In genomic region chr1:157558145-157558544, GRCm38 (mm10) we compare ENCODE assay signal across 21 mouse cellular contexts. TPM values are rescaled to one million over a fixed set of nuclear protein-coding genes. Genes with fewer than 3 reads are reported as not detected.
DNase-seq lines count a peak whose midpoint lies in the region; ATAC-seq and TF ChIP-seq lines count a peak whose summit lies in the region.
"Had no signal": no experiment of that assay in that cellular context is flagged by ENCODE, and none has a peak within 500 bp of the region (broad histone marks: within the 10 kb centered on the region; RNA-seq: fewer than 3 reads in every experiment).

No protein-coding gene starts in this region.

- H3K27ac ChIP-seq in kidney, postnatal 0 days: no peak overlapping the region
- H3K27ac ChIP-seq in kidney, adult 2 months (ENCODE audit: insufficient read depth, low read depth, low read length): no peak overlapping the region
- H3K27ac ChIP-seq in midbrain, postnatal 0 days (ENCODE audit: low read depth, low read length): no peak overlapping the region
- H3K27ac ChIP-seq in midbrain, embryonic 11.5 days (ENCODE audit: low read depth, low read length): no peak overlapping the region
- H3K27ac ChIP-seq in midbrain, embryonic 14.5 days (replicated peaks; ENCODE audit: low read depth, low read length): no peak overlapping the region
- H3K27ac ChIP-seq: embryonic facial prominence, embryonic 15.5 days; heart, embryonic 10.5 days; hindbrain, embryonic 10.5 days; limb, embryonic 13.5 days had no signal

- no peaks in the 10 kb centered on the region for H3K27me3 ChIP-seq in kidney, postnatal 0 days (ENCODE audit: insufficient read depth, low read length)
- H3K27me3 ChIP-seq in kidney, adult 2 months (replicated peaks; ENCODE audit: control insufficient read depth, insufficient read depth, low read length): no peaks in the 10 kb centered on the region
- H3K27me3 ChIP-seq in midbrain, postnatal 0 days (ENCODE audit: insufficient read depth, low read length): no peaks in the 10 kb centered on the region
- H3K27me3 ChIP-seq in midbrain, embryonic 11.5 days (ENCODE audit: control insufficient read depth, insufficient read depth, low read length): no peaks in the 10 kb centered on the region; the same call in 1 of the 2 replicates
- H3K27me3 ChIP-seq in midbrain, embryonic 14.5 days (ENCODE audit: control insufficient read depth, insufficient read depth, low read length): peaks cover 10% of the 10 kb centered on the region; the same call in 1 of the 2 replicates

- no peak overlapping the region for H3K4me3 ChIP-seq in kidney, postnatal 0 days (replicated peaks; ENCODE audit: low read depth, low read length)
- H3K4me3 ChIP-seq in kidney, adult 2 months (ENCODE audit: insufficient read depth, low read depth, low read length): no peak overlapping the region
- H3K4me3 ChIP-seq in midbrain, postnatal 0 days (ENCODE audit: low read depth, low read length): no peak overlapping the region
- H3K4me3 ChIP-seq in midbrain, embryonic 11.5 days (ENCODE audit: low read depth, low read length): no peak overlapping the region
- H3K4me3 ChIP-seq in midbrain, embryonic 14.5 days (replicated peaks; ENCODE audit: low read depth, low read length): no peak overlapping the region
- H3K4me3 ChIP-seq: embryonic facial prominence, embryonic 15.5 days; heart, embryonic 10.5 days; hindbrain, embryonic 10.5 days; limb, embryonic 13.5 days had no signal

- no peak overlapping the region for H3K4me2 ChIP-seq in kidney, postnatal 0 days (ENCODE audit: low read length)
- H3K4me2 ChIP-seq in midbrain, postnatal 0 days (ENCODE audit: low read depth, low read length, poor library complexity, severe bottlenecking): no peak overlapping the region
- H3K4me2 ChIP-seq in midbrain, embryonic 11.5 days: no peak overlapping the region
- no peak overlapping the region for H3K4me2 ChIP-seq in midbrain, embryonic 14.5 days (ENCODE audit: low read length)
- H3K4me2 ChIP-seq: embryonic facial prominence, embryonic 15.5 days; limb, embryonic 13.5 days had no signal

- no peaks in the 10 kb centered on the region for H3K36me3 ChIP-seq in kidney, postnatal 0 days (ENCODE audit: insufficient read depth, low read length)
- H3K36me3 ChIP-seq in kidney, adult 2 months (ENCODE audit: control insufficient read depth, insufficient read depth, low read length): no peaks in the 10 kb centered on the region
- H3K36me3 ChIP-seq in midbrain, postnatal 0 days (ENCODE audit: insufficient read depth, low read length): no peaks in the 10 kb centered on the region
- no peaks in the 10 kb centered on the region for H3K36me3 ChIP-seq in midbrain, embryonic 11.5 days (ENCODE audit: control insufficient read depth, insufficient read depth, low read length)
- H3K36me3 ChIP-seq in midbrain, embryonic 14.5 days (ENCODE audit: control insufficient read depth, insufficient read depth, low read length): no peaks in the 10 kb centered on the region
- H3K36me3 ChIP-seq: embryonic facial prominence, embryonic 15.5 days; G1E; heart, embryonic 10.5 days; hindbrain, embryonic 10.5 days; limb, embryonic 13.5 days had no signal

- 64% methylated on average over 5 of the region's 5 CpGs for WGBS in kidney, postnatal 0 days
- WGBS in kidney, adult 2 months: 61% methylated on average over 5 of the region's 5 CpGs
- 52% methylated on average over 5 of the region's 5 CpGs for WGBS in midbrain, postnatal 0 days
- WGBS in midbrain, embryonic 11.5 days: 55% methylated on average over 5 of the region's 5 CpGs
- WGBS in midbrain, embryonic 14.5 days: 55% methylated on average over 5 of the region's 5 CpGs

- ATAC-seq in kidney, postnatal 0 days (replicated peaks; ENCODE audit: low FRiP score, low read depth): no peak
- no peak for ATAC-seq in midbrain, postnatal 0 days (ENCODE audit: low FRiP score)
- no peak for ATAC-seq in midbrain, embryonic 11.5 days (ENCODE audit: low FRiP score)
- no peak for ATAC-seq in midbrain, embryonic 14.5 days (ENCODE audit: low FRiP score, low TSS enrichment)
- ATAC-seq: inflammation-experienced regulatory T-cells, adult 6 months had no signal

- H3K9ac ChIP-seq in kidney, postnatal 0 days (ENCODE audit: low read depth, low read length): no peak overlapping the region
- no peak overlapping the region for H3K9ac ChIP-seq in midbrain, postnatal 0 days (replicated peaks; ENCODE audit: low read length, poor library complexity, severe bottlenecking)
- no peak overlapping the region for H3K9ac ChIP-seq in midbrain, embryonic 11.5 days (ENCODE audit: low read length)
- no peak overlapping the region for H3K9ac ChIP-seq in midbrain, embryonic 14.5 days (replicated peaks; ENCODE audit: low read length)
- H3K9ac ChIP-seq: embryonic facial prominence, embryonic 15.5 days; limb, embryonic 13.5 days had no signal

- no peak for DNase-seq in kidney, postnatal 0 days (ENCODE audit: low spot score)
- DNase-seq in kidney, adult 2 months: no peak
- DNase-seq in midbrain, postnatal 0 days (ENCODE audit: low spot score): no peak
- DNase-seq in midbrain, embryonic 11.5 days (ENCODE audit: low spot score, missing footprints): no peak
- peak; percentile 63 for DNase-seq in ZHBTc4 (ENCODE audit: low read depth, low spot score)
- DNase-seq in midbrain, embryonic 14.5 days: no peak
- no peak for DNase-seq in gastrocnemius, postnatal 25 days
- DNase-seq: B cell, adult 2 months; cerebellum, adult 9-11 months; kidney, postnatal 4 days; lung, adult 2 months; lung, postnatal 4 days; right cerebral cortex, postnatal 4 days; thymus, postnatal 25 days had no signal

- no peaks in the 10 kb centered on the region for H3K4me1 ChIP-seq in kidney, postnatal 0 days (replicated peaks; ENCODE audit: insufficient read depth, low read length)
- no peaks in the 10 kb centered on the region for H3K4me1 ChIP-seq in kidney, adult 2 months (ENCODE audit: control insufficient read depth, insufficient read depth, low read length)
- peaks cover 14% of the 10 kb centered on the region for H3K4me1 ChIP-seq in midbrain, postnatal 0 days (ENCODE audit: insufficient read depth, low read length)
- H3K4me1 ChIP-seq in midbrain, embryonic 11.5 days (ENCODE audit: control insufficient read depth, insufficient read depth, low read length): no peaks in the 10 kb centered on the region
- peaks cover 16% of the 10 kb centered on the region for H3K4me1 ChIP-seq in midbrain, embryonic 14.5 days (ENCODE audit: control insufficient read depth, insufficient read depth, low read length)

- TF ChIP-seq POLR2A in kidney, adult 2 months (IDR thresholded peaks at IDR 0.05; ENCODE audit: low read depth, low read length): no peak

- no peaks in the 10 kb centered on the region for H3K9me3 ChIP-seq in kidney, postnatal 0 days (replicated peaks; ENCODE audit: low read length)
- H3K9me3 ChIP-seq in midbrain, postnatal 0 days (ENCODE audit: low read length): no peaks in the 10 kb centered on the region
- H3K9me3 ChIP-seq in midbrain, embryonic 11.5 days (ENCODE audit: control insufficient read depth, low read length): no peaks in the 10 kb centered on the region
- no peaks in the 10 kb centered on the region for H3K9me3 ChIP-seq in midbrain, embryonic 14.5 days (ENCODE audit: control insufficient read depth, low read length)
- H3K9me3 ChIP-seq: embryonic facial prominence, embryonic 15.5 days; heart, embryonic 10.5 days; hindbrain, embryonic 10.5 days; limb, embryonic 13.5 days had no signal

- peak; percentile 26; the same call in 1 of the 2 replicates for TF ChIP-seq CTCF in kidney, postnatal 0 days (IDR thresholded peaks at IDR 0.05; ENCODE audit: low read depth)
- TF ChIP-seq CTCF in kidney, adult 2 months (conservative IDR thresholded peaks at IDR 0.05; ENCODE audit: insufficient read depth, insufficient read length, low read depth, low read length): no peak; the same call in 1 of the 2 replicates
- TF ChIP-seq CTCF in midbrain, postnatal 0 days (IDR thresholded peaks at IDR 0.05): peak; percentile 57

RNA-seq across cellular contexts. Expression of gene Sec16b, which starts 51.6 kb away (rescaled TPM):
- polyA plus RNA-seq in kidney, postnatal 0 days (2015; fragmentation: Nextera tagmentation; extraction: Ambion mirVana): 1.8 and 2.2 TPM in 2 replicates
- 2.4 and 2.9 TPM in 2 replicates for polyA plus RNA-seq in kidney, adult 2 months (2012; rRNA removed)
- total RNA-seq in midbrain, postnatal 0 days (2014; rRNA removed): 0.33 and 0.49 TPM in 2 replicates
- polyA plus RNA-seq in midbrain, postnatal 0 days (2015; fragmentation: Nextera tagmentation; extraction: Ambion mirVana): 0.30 and 0.39 TPM in 2 replicates
- polyA plus RNA-seq in midbrain, embryonic 11.5 days (2014; fragmentation: Nextera tagmentation; extraction: Ambion mirVana): 0.55 and 0.80 TPM in 2 replicates
- 0.20 and 0.34 TPM in 2 replicates for polyA plus RNA-seq in midbrain, embryonic 14.5 days (2014; fragmentation: Nextera tagmentation; extraction: Ambion mirVana)
- total RNA-seq in gastrocnemius, postnatal 25 days (2021): 1 to 10 TPM; 1.2 to 1.8 TPM
- total RNA-seq: monocyte, adult 5-6 weeks had no signal
- polyA plus RNA-seq: G1E had no signal
